Mouse (Mus musculus): ENCODE measurements around the gene Psmd10. TPM values are rescaled to one million over a fixed set of nuclear protein-coding genes. Genes with fewer than 3 reads are reported as not detected.

The Psmd10 gene
- polyA plus RNA-seq, 1 experiment, result 3.5 TPM

GRCm38 (mm10) chrX:140978943-140979342 lies 22.4 kb upstream of the Psmd10 start:
- H3K27me3 ChIP-seq (replicated peaks), result peaks cover 10% of the 10 kb centered on the region
- TF ChIP-seq FLI1 (IDR thresholded peaks at IDR 0.05; ENCODE audit: low read length) (no peak), GATA1 (IDR thresholded peaks at IDR 0.05; ENCODE audit: borderline replicate concordance, low read length) (no peak)
- no peak overlapping the region for H3K4me3 ChIP-seq (replicated peaks)
- H3K9me3 ChIP-seq, result no peaks in the 10 kb centered on the region
- H3K36me3 ChIP-seq (replicated peaks; ENCODE audit: low read length), result no peaks in the 10 kb centered on the region
- H3K4me1 ChIP-seq, result peaks cover 31% of the 10 kb centered on the region

GRCm38 (mm10) chrX:140956959-140957358 lies 431 bp upstream of the Psmd10 start:
- H3K4me1 ChIP-seq, result no peaks in the 10 kb centered on the region
- H3K4me3 ChIP-seq (replicated peaks), result peak overlapping the region; percentile 93
- no peaks in the 10 kb centered on the region for H3K27me3 ChIP-seq (replicated peaks)
- H3K36me3 ChIP-seq (replicated peaks; ENCODE audit: low read length), result peaks cover 16% of the 10 kb centered on the region
- H3K9me3 ChIP-seq, result no peaks in the 10 kb centered on the region
- TF ChIP-seq GATA1 (IDR thresholded peaks at IDR 0.05; ENCODE audit: borderline replicate concordance, low read length), result no peak
- no peak for TF ChIP-seq FLI1 (IDR thresholded peaks at IDR 0.05; ENCODE audit: low read length)

DNA sequence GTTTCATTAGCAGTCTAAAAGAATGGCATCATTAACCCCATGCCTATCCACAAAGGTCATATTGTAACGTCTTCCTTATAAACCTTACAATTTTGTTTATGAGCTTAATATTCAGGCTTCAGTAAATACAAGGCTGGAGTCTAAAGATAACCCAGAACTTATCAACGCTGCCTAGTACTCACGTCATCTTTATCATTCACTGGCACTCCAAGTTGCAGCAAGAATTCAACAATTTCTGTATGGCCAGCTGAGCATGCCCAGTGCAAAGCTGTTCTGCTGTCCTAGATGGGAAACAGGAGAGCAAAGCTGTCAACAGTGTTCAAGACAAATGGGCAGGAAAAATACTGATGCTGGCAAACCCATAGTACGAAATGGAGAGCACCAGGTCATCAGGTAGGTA lies 2.9 kb downstream of the Psmd10 start:
- Histone ChIP-seq H3K27me3 (replicated peaks) (no peaks in the 10 kb centered on the region), H3K4me3 (replicated peaks) (no peak overlapping the region), H3K36me3 (replicated peaks; ENCODE audit: low read length) (peaks cover 48% of the 10 kb centered on the region), H3K9me3 (no peaks in the 10 kb centered on the region), H3K4me1 (no peaks in the 10 kb centered on the region)
- TF ChIP-seq GATA1 (IDR thresholded peaks at IDR 0.05; ENCODE audit: borderline replicate concordance, low read length) (no peak), FLI1 (IDR thresholded peaks at IDR 0.05; ENCODE audit: low read length) (no peak)

- Histone ChIP-seq H3K4me1 (no peaks in the 10 kb centered on the region; the same call in 1 of the 2 replicates), H3K36me3 (replicated peaks; ENCODE audit: low read length) (no peaks in the 10 kb centered on the region), H3K9me3 (no peaks in the 10 kb centered on the region), H3K27me3 (replicated peaks) (peaks cover 19% of the 10 kb centered on the region), H3K4me3 (replicated peaks) (no peak overlapping the region)
- TF ChIP-seq FLI1 (IDR thresholded peaks at IDR 0.05; ENCODE audit: low read length), result no peak
Measured at GRCm38 (mm10) chrX:140936271-140936670, 20.3 kb downstream of the Psmd10 start.

GRCm38 (mm10) chrX:140933263-140933662 lies 23.3 kb downstream of the Psmd10 start:
- Histone ChIP-seq H3K36me3 (replicated peaks; ENCODE audit: low read length) (no peaks in the 10 kb centered on the region), H3K27me3 (replicated peaks) (peaks cover 19% of the 10 kb centered on the region), H3K4me3 (replicated peaks) (no peak overlapping the region), H3K4me1 (no peaks in the 10 kb centered on the region; the same call in 1 of the 2 replicates), H3K9me3 (no peaks in the 10 kb centered on the region)
- TF ChIP-seq GATA1 (IDR thresholded peaks at IDR 0.05; ENCODE audit: borderline replicate concordance, low read length) (no peak), FLI1 (IDR thresholded peaks at IDR 0.05; ENCODE audit: low read length) (no peak)

DNA sequence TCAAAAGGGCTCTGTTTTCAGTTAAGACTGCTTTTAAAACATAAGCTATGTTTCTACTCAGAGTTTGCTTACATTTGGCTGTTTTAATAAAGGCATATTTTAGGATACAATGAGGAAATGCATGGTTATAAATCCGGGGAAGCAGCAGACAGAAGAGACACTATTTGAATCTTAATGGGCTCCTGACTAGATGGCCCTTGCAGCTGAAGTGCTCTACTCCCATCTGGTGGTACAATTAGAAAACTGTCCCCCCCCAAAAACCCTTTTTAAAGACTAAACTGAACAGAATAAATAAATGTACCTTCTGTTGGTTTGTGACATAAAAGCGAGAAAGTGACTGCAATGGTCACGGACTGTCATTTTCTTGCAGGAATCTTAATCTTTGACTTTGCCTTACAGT lies 24.5 kb downstream of the Psmd10 start:
- no peak for TF ChIP-seq FLI1 (IDR thresholded peaks at IDR 0.05; ENCODE audit: low read length)
- TF ChIP-seq GATA1 (IDR thresholded peaks at IDR 0.05; ENCODE audit: borderline replicate concordance, low read length), result no peak
- Histone ChIP-seq H3K36me3 (replicated peaks; ENCODE audit: low read length) (no peaks in the 10 kb centered on the region), H3K4me1 (no peaks in the 10 kb centered on the region; the same call in 1 of the 2 replicates), H3K4me3 (replicated peaks) (no peak overlapping the region), H3K9me3 (no peaks in the 10 kb centered on the region), H3K27me3 (replicated peaks) (peaks cover 15% of the 10 kb centered on the region)

DNA sequence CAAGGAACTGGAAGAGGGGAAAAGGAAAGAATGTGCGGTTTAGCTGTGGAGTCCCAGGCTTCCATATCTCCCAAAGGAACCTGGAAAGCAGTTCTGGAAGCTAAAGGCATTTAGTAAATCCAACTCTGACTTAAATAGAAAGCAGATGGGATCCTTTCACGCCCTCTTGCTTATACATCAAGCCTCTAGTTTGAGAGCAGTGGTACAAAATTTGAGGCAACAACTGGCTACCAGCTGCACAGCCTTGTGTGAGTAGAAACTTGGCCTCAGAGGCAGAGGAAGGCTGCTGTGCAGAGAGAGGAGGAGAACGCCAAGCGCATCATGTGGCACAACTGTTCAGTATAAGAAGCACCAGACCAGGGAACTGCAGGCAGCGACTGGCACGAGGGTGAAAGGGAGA lies 35.2 kb downstream of the Psmd10 start:
- Histone ChIP-seq H3K4me3 (replicated peaks) (no peak overlapping the region), H3K4me1 (no peaks in the 10 kb centered on the region), H3K36me3 (replicated peaks; ENCODE audit: low read length) (no peaks in the 10 kb centered on the region), H3K27me3 (replicated peaks) (peaks cover 26% of the 10 kb centered on the region), H3K9me3 (no peaks in the 10 kb centered on the region)
- TF ChIP-seq FLI1 (IDR thresholded peaks at IDR 0.05; ENCODE audit: low read length) (no peak), GATA1 (IDR thresholded peaks at IDR 0.05; ENCODE audit: borderline replicate concordance, low read length) (no peak)

DNA sequence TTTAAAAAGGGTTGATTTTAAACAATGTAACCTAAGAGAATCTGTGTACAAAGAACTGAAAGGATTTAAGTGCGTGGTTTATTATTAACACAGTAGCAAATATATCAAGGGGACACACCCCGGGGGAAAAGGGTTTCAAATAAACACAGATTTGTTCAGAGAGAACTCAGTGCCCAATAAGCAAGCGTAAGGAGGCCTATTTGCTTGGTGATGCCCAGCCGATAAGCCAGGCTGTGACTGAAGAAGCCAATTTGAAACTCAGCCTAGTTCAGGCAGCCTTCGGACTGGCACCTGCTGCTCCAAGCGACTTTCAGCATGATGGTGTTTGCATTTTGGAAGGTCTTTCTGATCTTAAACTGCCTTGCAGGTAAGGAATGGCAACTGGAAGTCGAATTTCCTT lies 49.2 kb downstream of the Psmd10 start, which contains the start of gene Vsig1:
Vsig1 (plus strand) TSS at position 249 of the 400 bp plus-strand sequence.
- no peaks in the 10 kb centered on the region for H3K9me3 ChIP-seq
- no peaks in the 10 kb centered on the region for H3K36me3 ChIP-seq (replicated peaks; ENCODE audit: low read length)
- TF ChIP-seq FLI1 (IDR thresholded peaks at IDR 0.05; ENCODE audit: low read length) (no peak), GATA1 (IDR thresholded peaks at IDR 0.05; ENCODE audit: borderline replicate concordance, low read length) (no peak)
- H3K4me1 ChIP-seq, result no peaks in the 10 kb centered on the region
- H3K27me3 ChIP-seq (replicated peaks), result peaks cover 5% of the 10 kb centered on the region
- H3K4me3 ChIP-seq (replicated peaks), result no peak within 1 kb of the TSS

DNA sequence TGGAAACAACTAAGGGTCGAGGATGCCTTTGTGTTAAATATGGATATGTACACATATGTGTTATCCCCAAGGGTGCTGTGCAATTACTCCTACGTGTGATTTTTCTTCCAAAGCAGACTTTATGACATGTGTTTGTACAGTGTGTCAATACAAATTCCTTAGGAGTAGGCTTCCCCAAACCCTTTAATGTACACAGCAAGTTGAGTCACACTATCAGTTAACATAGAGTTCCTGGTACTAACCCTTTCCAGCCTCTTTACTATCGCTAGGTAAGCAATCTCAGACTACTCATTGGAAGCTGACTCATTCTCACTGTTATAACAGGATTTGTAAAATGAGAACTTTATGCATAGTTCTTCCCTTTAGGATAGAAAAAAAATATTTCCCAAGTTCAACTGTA lies 53.0 kb downstream of the Psmd10 start:
- no peak overlapping the region for H3K4me3 ChIP-seq (replicated peaks)
- H3K9me3 ChIP-seq, result no peaks in the 10 kb centered on the region
- no peaks in the 10 kb centered on the region for H3K36me3 ChIP-seq (replicated peaks; ENCODE audit: low read length)
- no peak for TF ChIP-seq GATA1 (IDR thresholded peaks at IDR 0.05; ENCODE audit: borderline replicate concordance, low read length)
- TF ChIP-seq FLI1 (IDR thresholded peaks at IDR 0.05; ENCODE audit: low read length), result no peak
- H3K27me3 ChIP-seq (replicated peaks), result peaks cover 2% of the 10 kb centered on the region
- H3K4me1 ChIP-seq, result no peaks in the 10 kb centered on the region

Other genes with a start within 250 kb of the Psmd10 start
- not detected in 2 replicates for gene Tex13b, start 143.3 kb downstream of the Psmd10 start, polyA plus RNA-seq (2012; ENCODE audit: insufficient read depth, low replicate concordance)
- not detected in 2 replicates for gene Vsig1, start 49.1 kb downstream of the Psmd10 start, polyA plus RNA-seq (2012; ENCODE audit: insufficient read depth, low replicate concordance)
- gene Atg4a, start 179 bp upstream of the Psmd10 start, polyA plus RNA-seq (2012; ENCODE audit: insufficient read depth, low replicate concordance), result 1.4 TPM in 1 of 2 replicates, not detected in the other

All from megakaryocyte, embryonic 14.5 days (primary cell).